Mouse (Mus musculus): ENCODE measurements around the gene Taf15.
"Not testable (repeated sequence)": the region's sequence is repeated elsewhere in the genome, so short reads cannot be mapped to it uniquely, and the experiment has no call there.

The Taf15 gene

GRCm38 (mm10) chr11:83536831-83537230 lies 63.9 kb downstream of the Taf15 start:
- no peak for DNase-seq (ENCODE audit: low spot score in 2 of 2)

GRCm38 (mm10) chr11:83538705-83539314 lies 65.9 kb downstream of the Taf15 start:
- DNase-seq (ENCODE audit: low spot score in 2 of 2), result no peak

- DNase-seq (ENCODE audit: low spot score in 2 of 2), result no peak
These were observed 68.0 kb downstream of the Taf15 start for GRCm38 (mm10) chr11:83540931-83541330.

- no peak for DNase-seq (ENCODE audit: low spot score in 2 of 2)
These were observed 68.5 kb downstream of the Taf15 start for GRCm38 (mm10) chr11:83541415-83541814.

GRCm38 (mm10) chr11:83544214-83544613 lies 71.3 kb downstream of the Taf15 start:
- DNase-seq (ENCODE audit: low spot score in 2 of 2), result no peak

GRCm38 (mm10) chr11:83550186-83550632 lies 77.3 kb downstream of the Taf15 start:
- DNase-seq (ENCODE audit: low spot score in 2 of 2), result no peak

GRCm38 (mm10) chr11:83551037-83551436 lies 78.2 kb downstream of the Taf15 start:
- not testable (repeated sequence) for DNase-seq (ENCODE audit: low spot score in 2 of 2)

GRCm38 (mm10) chr11:83551668-83552067 lies 78.8 kb downstream of the Taf15 start:
- no peak for DNase-seq (ENCODE audit: low spot score in 2 of 2)

All from cerebellum, postnatal 4 days (tissue).